Mouse (Mus musculus) neural tube, embryonic 11.5 days (tissue): ENCODE measurements around the gene Rgs3. TPM values are rescaled to one million over a fixed set of nuclear protein-coding genes. Genes with fewer than 3 reads are reported as not detected.

Experiments used
- ATAC-seq: fragments of 200-750 bp; cut with Nextera tagmentation; 2 replicates; pipeline ENCODE4 v1.8.0; 2017; ENCODE audit warnings: moderate number of reproducible peaks, mild to moderate bottlenecking, moderate TSS enrichment, moderate library complexity; ENCODE audit not compliant: insufficient read depth, low FRiP score, low TSS enrichment
- DNase-seq: peaks from one replicate; pipeline ENCODE4 v3.0.0-alpha.2; 2015; ENCODE audit warnings: low spot score
- H3K27ac ChIP-seq: fragments of 300-500 bp; sonication (generic); 2 replicates; pipeline ENCODE4 v1.5.1; 2014; ENCODE audit warnings: low read depth, mild to moderate bottlenecking, low read length
- H3K27me3 ChIP-seq: fragments of 300-500 bp; sonication (generic); 2 replicates; pipeline ENCODE4 v1.6.1; 2014; ENCODE audit warnings: mild to moderate bottlenecking, low read length, mixed read lengths; ENCODE audit not compliant: control insufficient read depth, insufficient read depth
- H3K36me3 ChIP-seq: fragments of 300-500 bp; sonication (generic); 2 replicates; pipeline ENCODE4 v1.6.1; 2014; ENCODE audit warnings: mild to moderate bottlenecking, low read length, moderate library complexity, mixed read lengths; ENCODE audit not compliant: control insufficient read depth, insufficient read depth
- H3K4me1 ChIP-seq: fragments of 300-500 bp; sonication (generic); 2 replicates; pipeline ENCODE4 v1.6.1; 2014; ENCODE audit warnings: low read length, mixed read lengths; ENCODE audit not compliant: control insufficient read depth, insufficient read depth
- H3K4me2 ChIP-seq: fragments of 300-500 bp; sonication (generic); 2 replicates; pipeline ENCODE4 v1.6.1; 2014; ENCODE audit warnings: low read depth, mild to moderate bottlenecking, moderate library complexity
- H3K4me3 ChIP-seq: fragments of 300-500 bp; sonication (generic); 2 replicates; pipeline ENCODE4 v1.5.1; 2014; ENCODE audit warnings: low read depth, low read length
- H3K9ac ChIP-seq: fragments of 300-500 bp; sonication (generic); 2 replicates; pipeline ENCODE4 v1.6.1; 2014; ENCODE audit warnings: mild to moderate bottlenecking, low read length
- H3K9me3 ChIP-seq: fragments of 300-500 bp; sonication (generic); 2 replicates; pipeline ENCODE4 v1.6.1; 2016; ENCODE audit warnings: low read length; ENCODE audit not compliant: control insufficient read depth
- WGBS: fragments of 180-500 bp; shearing (Covaris S2); extraction: QIAGEN DNeasy Blood & Tissue Kit; methylation state at CpG from one replicate; pipeline ENCODE4 v1.1.7; 2014; 5-methylcytosine and 5-hydroxymethylcytosine counted together
- polyA plus RNA-seq: library from polyadenylated mRNA; unstranded; fragments of >200 nt; fragmentation: Nextera tagmentation; extraction: Ambion mirVana; gene quantifications from 2 replicates; pipeline ENCODE4 v1.2.1, GENCODE M21; 2014

Rgs3 gene
- polyA plus RNA-seq, 1 experiment from 2014 or later: 29.4 TPM

- DNase-seq (no peak), ATAC-seq (no peak)
- no peak overlapping the region for H3K4me3 ChIP-seq
- peaks cover 12% of the 10 kb centered on the region for H3K4me1 ChIP-seq
- no peak overlapping the region for H3K27ac ChIP-seq
- H3K27me3 ChIP-seq: no peaks in the 10 kb centered on the region
- 89% methylated on average over 10 of the region's 10 CpGs for WGBS
- no peak overlapping the region for H3K9ac ChIP-seq
- H3K4me2 ChIP-seq: peak overlapping the region; percentile 0; the same call in 1 of the 2 replicates
- no peaks in the 10 kb centered on the region for H3K9me3 ChIP-seq
- H3K36me3 ChIP-seq: peaks cover 2% of the 10 kb centered on the region; the same call in 1 of the 2 replicates
Observed at GRCm38 (mm10) chr4:62517538-62518415, 41.9 kb upstream of the Rgs3 start.

GRCm38 (mm10) chr4:62518416-62519121 is 41.1 kb upstream of the Rgs3 start:
- Histone ChIP-seq H3K9me3 (no peaks in the 10 kb centered on the region), H3K27me3 (no peaks in the 10 kb centered on the region), H3K4me3 (peak overlapping the region; percentile 61), H3K9ac (peak overlapping the region; percentile 76), H3K27ac (no peak overlapping the region), H3K36me3 (peaks cover 2% of the 10 kb centered on the region; the same call in 1 of the 2 replicates), H3K4me1 (peaks cover 12% of the 10 kb centered on the region), H3K4me2 (peak overlapping the region; percentile 77)
- DNase-seq (no peak), ATAC-seq (no peak)
- WGBS: 56% methylated on average over 13 of the region's 13 CpGs

- Histone ChIP-seq H3K27me3 (no peaks in the 10 kb centered on the region), H3K4me2 (peak overlapping the region; percentile 77), H3K36me3 (0 out of 2 replicates have a peak, but pooled peaks cover 2% of the 10 kb centered on the region), H3K9me3 (no peaks in the 10 kb centered on the region), H3K27ac (peak overlapping the region; percentile 60), H3K9ac (peak overlapping the region; percentile 76), H3K4me1 (peaks cover 14% of the 10 kb centered on the region), H3K4me3 (peak overlapping the region; percentile 61)
- no peak; the same call in 1 of the 2 replicates for ATAC-seq
- 3% methylated on average over 26 of the region's 26 CpGs for WGBS
- DNase-seq: no peak
Observed at GRCm38 (mm10) chr4:62519122-62519848, 40.4 kb upstream of the Rgs3 start.

DNA sequence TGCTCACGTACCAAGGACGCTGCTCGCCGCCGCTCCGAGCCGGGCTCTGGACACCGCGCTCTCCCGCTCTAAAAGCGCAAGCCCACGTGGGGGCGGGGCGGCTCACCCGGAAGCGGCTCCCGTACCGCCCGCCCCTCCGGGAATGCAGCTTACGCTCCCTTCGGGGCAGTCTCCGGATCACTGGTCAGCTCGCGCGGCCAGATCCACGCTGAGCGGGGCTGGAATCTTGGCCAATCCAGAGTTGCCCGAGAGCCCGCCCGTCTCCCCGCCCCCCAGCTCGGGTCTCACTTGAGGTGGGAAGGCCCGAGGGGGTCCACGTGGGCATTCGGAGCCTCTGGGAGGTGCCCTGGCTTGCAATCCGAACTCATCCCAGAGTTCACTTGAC is 39.8 kb upstream of the Rgs3 start, which contains the start of gene Alad:
TSS of gene Alad (minus strand) at position 70 of the 385 bp plus-strand sequence.
- peak; percentile 87 for DNase-seq

GRCm38 (mm10) chr4:62520892-62521400 is 38.7 kb upstream of the Rgs3 start:
- ATAC-seq: no peak
- Histone ChIP-seq H3K4me1 (peaks cover 14% of the 10 kb centered on the region), H3K4me2 (no peak overlapping the region), H3K27me3 (no peaks in the 10 kb centered on the region), H3K27ac (no peak overlapping the region), H3K9ac (no peak overlapping the region), H3K9me3 (no peaks in the 10 kb centered on the region), H3K36me3 (0 out of 2 replicates have a peak, but pooled peaks cover 2% of the 10 kb centered on the region), H3K4me3 (no peak overlapping the region)
- WGBS: 88% methylated on average over 2 of the region's 2 CpGs
- no peak for DNase-seq

More for the DNA sequence above, 39.8 kb upstream of the Rgs3 start, which contains the start of gene Alad:
- Histone ChIP-seq H3K27ac (peak within 1 kb of the TSS; percentile 60), H3K4me3 (peak within 1 kb of the TSS; percentile 61), H3K9me3 (no peaks in the 10 kb centered on the region), H3K4me1 (peaks cover 14% of the 10 kb centered on the region), H3K4me2 (peak within 1 kb of the TSS; percentile 77), H3K9ac (peak within 1 kb of the TSS; percentile 76), H3K36me3 (0 out of 2 replicates have a peak, but pooled peaks cover 2% of the 10 kb centered on the region), H3K27me3 (no peaks in the 10 kb centered on the region)
- under 1% methylated on average over 35 of the region's 37 CpGs for WGBS
- ATAC-seq: peak; percentile 83

GRCm38 (mm10) chr4:62524651-62525488 is 34.8 kb upstream of the Rgs3 start, which contains the start of the genes Pole3 and 4933430I17Rik:
Gene Pole3 (minus strand): TSS chr4:62525068.
Gene 4933430I17Rik (plus strand): TSS chr4:62525369.
- 0 out of 2 replicates have a peak, but pooled peaks cover 2% of the 10 kb centered on the region for H3K36me3 ChIP-seq
- DNase-seq (peak; percentile 98), ATAC-seq (peak; percentile 99)
- peaks cover 2% of the 10 kb centered on the region; the same call in 1 of the 2 replicates for H3K4me1 ChIP-seq
- no peaks in the 10 kb centered on the region for H3K27me3 ChIP-seq
- peak within 1 kb of the TSS; percentile 77 for H3K27ac ChIP-seq
- H3K9me3 ChIP-seq: no peaks in the 10 kb centered on the region
- WGBS: under 1% methylated on average over 59 of the region's 59 CpGs
- peak within 1 kb of the TSS; percentile 81 for H3K4me3 ChIP-seq
- H3K4me2 ChIP-seq: peak within 1 kb of the TSS; percentile 91
- peak within 1 kb of the TSS; percentile 88 for H3K9ac ChIP-seq

GRCm38 (mm10) chr4:62525489-62525811 is 34.2 kb upstream of the Rgs3 start:
- H3K9ac ChIP-seq: no peak overlapping the region; the same call in 1 of the 2 replicates

More at GRCm38 (mm10) chr4:62525489-62525811, 34.2 kb upstream of the Rgs3 start:
- peak overlapping the region; percentile 81 for H3K4me3 ChIP-seq
- H3K9me3 ChIP-seq: no peaks in the 10 kb centered on the region
- ATAC-seq (no peak), DNase-seq (no peak)
- no peaks in the 10 kb centered on the region for H3K27me3 ChIP-seq
- WGBS: under 1% methylated on average over 10 of the region's 10 CpGs
- peaks cover 2% of the 10 kb centered on the region; the same call in 1 of the 2 replicates for H3K4me1 ChIP-seq
- no peak overlapping the region for H3K27ac ChIP-seq
- H3K4me2 ChIP-seq: peak overlapping the region; percentile 30
- 0 out of 2 replicates have a peak, but pooled peaks cover 2% of the 10 kb centered on the region for H3K36me3 ChIP-seq
